Mouse (Mus musculus): Measurements from ENCODE around the gene Gnat3.
"Not testable (repeated sequence)": the region's sequence is repeated elsewhere in the genome, so short reads cannot be mapped to it uniquely, and the experiment has no call there.

The Gnat3 gene

DNA sequence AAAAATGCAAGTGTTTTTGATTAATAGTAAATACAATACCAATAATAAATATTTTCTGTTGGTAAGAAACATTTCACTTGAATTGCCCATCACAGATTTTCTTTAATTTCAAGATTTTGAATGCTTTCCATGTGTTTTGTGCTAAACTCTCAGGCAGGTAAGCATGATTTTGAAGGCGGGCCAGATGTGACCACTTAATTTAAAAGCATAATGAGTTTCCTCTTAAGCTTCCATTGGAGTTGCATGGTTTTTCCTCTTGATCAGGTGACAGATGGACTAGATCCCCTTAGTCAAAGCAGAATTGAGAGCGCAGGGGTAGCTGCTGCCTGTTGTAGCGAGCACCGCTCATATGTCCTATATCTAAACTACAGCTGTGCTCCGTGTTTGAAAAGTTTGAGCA is at the start of gene Gnat3:
Gene Gnat3, plus strand, starts transcription at position 301 of the 400 bp plus-strand sequence.
- no peak for DNase-seq

DNA sequence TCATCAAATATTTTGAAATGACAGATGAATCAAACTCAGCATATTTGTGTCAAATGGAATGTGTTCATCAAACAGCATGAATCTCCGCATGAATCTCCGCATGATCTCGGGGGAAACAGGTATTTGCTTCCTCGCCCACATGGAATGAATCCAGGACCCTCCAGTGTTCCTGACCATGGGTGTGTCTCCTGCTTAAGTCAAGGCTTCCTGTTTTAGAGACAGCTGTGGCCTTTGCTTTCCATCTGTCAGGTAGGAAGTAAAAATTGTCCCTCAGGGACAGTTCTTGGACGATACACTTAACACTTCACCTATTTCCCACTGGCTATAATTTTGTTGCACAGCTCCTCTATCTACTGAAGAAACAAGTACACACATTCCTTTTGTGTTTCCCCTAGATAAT is 43.4 kb upstream of the Gnat3 start:
- DNase-seq, result peak; percentile 56

DNA sequence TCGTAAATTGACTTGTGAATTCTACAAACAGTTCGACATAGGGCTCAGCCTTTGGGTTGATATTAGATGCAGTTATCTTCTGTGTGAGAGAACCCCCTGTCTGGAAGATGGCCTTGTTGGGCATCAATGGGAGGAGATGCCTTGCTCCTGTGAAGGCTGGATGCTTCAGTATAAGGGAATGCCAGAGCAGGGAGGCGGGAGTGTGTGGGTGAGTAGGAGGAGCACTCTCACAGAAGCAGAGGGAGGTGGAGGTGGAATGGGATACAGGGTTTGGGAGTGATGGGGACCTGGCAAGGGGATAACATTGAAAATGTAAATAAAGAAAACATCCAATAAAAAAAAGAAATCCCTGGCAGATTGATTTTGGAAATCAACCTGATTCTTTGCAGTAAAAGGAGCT is 38.7 kb upstream of the Gnat3 start:
- no peak for DNase-seq

DNA sequence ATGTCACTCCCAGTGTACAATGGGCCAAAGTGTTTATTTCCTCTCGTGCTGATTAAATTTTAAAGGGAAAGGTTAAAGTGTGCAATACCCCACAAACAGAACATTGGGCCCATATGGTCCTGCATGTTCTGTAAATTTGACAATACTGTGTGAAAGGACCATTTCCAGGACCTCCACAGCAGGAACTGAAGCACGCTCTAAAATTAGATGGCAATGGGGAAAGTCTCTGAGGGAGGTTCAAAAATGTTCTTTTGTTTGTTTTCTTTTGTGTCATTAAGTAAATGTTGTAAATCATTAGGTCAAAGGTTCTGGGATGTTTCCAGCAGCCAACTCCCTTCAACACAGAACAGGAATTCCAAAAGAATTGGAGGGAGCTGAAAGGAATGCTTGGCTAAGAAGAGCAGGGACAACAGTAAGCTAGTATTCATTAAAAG is 38.2 kb upstream of the Gnat3 start:
- peak; percentile 86 for DNase-seq

DNA sequence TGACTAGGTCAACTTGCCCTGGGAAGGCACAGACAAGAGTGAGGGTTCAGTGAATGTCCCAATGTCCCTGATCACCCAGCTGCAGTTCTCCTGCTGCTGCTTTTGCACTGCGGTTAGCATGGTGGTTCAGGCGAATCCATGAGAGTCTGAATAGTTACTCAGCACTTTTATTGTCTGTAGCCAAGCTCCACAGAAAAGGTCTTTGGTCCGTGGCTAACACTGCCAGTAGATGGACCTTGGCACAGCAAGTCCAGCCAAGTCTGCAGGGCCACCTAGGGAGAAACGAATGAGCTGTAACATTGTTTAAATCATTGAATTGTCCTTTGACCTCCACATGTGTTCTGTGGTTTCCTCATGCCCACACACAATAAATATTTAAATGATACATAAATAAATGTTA is 33.9 kb upstream of the Gnat3 start:
- DNase-seq, result peak; percentile 90

DNA sequence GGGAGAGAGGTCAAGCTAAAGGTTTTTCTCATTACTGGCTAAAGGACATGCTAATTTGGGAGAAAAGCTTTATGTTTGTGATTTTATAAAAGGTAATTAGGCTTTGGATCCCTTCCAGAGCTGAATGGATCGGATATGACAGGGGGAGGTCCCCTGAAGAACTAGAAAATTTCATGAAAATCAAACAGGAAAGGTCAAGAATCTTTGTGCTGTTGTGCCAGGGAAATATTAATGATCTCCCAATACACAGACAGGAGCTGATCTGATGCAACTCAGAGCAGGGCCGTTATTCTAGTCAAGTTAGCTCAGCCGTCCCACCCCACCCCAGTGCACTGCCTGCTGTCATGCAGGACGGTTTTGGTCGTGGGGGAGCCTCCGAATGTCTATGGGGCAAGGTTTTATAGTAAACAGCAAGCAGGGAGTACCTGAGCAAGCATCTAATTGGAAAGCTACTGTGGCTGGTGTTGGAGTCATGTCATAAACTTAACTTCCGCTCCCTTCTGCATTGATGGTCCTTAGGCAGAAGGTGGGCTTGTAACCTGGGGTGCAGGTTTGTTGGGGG is 33.3 kb upstream of the Gnat3 start:
- DNase-seq, result no peak

DNA sequence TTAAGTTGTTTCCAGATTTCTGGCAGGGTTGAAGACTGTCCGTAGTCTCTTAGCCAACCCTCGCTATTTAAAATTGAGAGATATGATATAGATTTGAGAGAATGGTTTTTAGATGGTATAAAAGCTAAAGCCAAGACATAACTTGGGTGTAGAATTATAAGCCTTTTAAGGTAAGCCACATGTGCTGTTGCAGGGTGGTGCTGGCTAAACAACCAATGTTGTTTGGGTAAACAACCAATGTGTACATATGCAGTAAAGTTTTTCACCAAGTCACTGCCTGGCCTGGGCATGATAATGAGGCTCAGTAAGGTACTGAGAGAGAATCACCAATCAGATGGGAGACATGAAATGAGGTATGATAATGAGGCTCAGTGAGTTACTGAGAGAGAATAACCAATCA is 30.8 kb upstream of the Gnat3 start:
- DNase-seq, result not testable (repeated sequence)

DNA sequence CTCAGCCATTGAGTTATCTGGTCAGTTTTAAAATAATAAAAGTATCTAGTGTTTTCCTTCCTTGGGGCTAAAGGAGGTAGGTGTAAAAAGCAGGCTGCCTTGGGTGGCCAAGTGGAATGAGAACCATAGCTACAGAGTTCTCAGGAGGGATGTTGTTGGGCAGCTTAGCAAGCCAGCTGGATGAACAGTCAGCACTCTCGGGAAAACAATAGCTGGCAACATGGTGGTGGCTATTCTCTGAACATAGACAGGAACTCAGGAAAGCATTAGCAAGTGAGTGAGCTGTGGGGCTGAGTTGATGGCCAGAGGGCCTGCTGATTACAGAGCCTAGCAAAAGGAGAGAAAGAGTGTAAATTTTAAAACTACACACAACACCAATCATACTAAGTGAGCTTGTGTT is 27.8 kb upstream of the Gnat3 start:
- no peak for DNase-seq

DNA sequence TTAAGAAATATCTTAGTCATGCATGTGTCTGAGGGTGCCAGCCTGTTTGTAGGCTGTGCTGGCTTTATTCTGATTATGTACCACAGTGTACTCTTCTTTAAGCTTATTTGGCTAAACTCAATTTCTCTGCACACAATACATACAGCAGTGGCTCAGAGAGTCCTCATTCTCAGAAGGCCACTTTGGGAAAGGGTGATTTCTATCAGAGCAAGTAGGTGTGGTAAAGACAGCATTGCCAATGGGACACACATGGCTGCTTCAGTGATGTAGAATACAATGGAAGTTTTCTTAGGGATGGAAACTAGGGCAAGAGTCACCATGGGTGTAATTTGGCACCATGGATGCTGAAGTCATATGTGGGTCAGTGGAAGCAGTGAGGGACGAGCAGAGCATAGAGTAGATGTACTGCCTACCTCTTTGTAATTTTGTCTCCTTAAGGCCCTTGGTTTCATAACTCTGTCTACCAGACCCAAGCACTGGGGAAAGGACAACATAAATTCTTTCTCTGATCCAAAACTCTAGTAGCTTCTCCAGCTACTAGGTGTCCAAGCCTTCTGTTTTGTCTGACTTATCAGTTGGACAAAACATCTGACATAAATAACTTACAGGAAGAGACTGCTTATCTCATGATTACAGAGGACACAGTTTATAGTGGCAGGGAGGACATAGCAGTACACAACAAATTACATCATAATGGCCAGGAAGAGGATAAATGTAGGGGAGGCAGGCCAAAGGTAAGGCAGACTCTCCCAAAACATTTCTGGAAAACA is 24.0 kb upstream of the Gnat3 start:
- no peak for DNase-seq

DNA sequence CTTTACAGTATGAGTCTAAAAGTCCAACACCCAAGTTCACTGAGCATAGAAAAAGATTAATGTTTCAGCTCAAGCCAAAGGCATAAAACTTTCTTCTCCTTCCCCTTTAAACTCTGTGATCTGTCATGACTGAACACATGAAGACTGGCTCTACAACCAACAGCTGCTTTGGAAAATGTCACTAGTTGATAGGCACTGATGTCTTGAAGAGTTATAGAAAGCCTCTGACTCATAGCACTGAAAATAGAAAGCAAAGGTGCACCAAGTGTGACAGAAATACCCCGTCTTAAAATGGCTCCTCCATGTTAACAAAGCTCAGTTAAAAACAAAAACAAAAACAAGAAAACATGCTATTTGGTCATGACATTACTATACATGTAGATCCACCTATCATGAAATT is 5.9 kb upstream of the Gnat3 start:
- DNase-seq, result peak; percentile 11

DNA sequence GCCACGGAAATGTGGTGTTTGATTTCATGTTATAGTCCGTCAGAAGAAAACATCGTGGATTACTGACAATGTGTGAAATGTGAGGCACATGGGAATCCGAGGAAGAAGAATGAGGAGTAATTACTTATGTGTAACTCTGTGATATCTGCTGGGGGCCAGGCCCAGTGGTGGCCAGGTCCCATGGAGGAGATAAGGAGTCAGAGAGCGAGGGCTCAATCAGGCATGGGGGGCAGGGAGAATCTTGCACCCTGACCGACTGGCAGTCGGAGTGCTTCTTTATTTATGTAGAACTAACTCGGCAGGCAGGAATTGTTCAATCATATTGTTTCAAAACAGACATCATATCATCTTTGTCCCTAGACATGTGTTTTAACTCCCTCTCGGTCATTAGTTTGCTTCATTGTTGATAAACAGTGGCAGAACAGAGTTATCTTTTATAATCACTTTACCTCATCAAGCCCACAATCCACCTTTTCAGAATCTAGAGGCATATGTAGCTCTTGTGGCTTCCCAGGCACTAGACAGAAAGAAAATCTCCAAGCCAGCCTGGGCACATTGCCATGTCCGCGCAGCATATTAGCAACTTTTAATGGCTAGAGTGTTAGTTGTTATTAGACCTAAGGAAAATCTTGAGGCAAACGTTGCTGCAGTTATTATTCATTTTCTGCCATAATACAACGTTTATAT is 7.5 kb downstream of the Gnat3 start:
- DNase-seq, result no peak

DNA sequence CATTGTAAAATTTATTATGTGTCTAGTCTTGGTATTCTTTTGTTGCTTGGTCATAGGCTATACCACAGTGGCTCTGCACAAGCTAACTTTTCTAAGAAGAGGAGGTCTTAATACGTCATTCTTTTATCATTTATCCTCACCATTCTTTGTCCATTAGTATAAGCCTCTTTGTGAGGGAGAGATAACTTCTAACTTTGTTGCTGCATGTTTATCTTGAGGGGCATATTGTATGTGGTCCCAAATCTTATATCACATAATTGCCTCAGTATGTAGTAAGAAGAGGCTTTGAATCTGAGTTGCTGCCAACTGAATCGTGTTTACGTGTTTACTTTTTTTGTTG is 8.0 kb downstream of the Gnat3 start:
- no peak for DNase-seq

DNA sequence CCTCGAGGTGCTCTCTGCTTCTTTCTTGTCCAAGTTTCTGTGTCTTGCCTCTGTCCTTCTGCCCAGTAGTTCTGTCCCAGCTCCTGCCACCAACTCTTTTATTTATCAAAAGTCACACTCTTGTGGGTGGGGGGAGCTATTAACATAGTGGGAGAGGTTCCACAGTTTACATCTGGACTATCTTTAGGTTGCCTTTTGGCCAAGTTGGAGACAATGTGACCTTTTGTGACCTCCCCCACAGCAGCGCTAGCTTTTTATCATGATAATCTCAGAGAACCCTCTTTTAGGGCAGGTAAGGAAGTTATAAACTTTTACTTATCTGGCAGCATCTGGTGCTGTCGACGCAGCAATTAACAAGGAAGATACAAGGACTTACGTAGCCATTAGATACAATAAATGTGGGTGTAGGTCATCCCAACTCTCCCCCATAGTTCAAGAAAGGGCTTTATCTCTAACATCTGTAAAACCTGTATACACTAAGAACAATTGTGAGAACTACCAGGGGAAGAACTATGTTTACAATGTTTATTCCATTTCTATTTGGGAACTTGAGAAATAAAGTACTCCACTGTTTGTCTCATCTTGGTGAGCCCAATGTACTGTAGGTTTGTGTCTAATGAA is 18.3 kb downstream of the Gnat3 start:
- DNase-seq, result no peak

DNA sequence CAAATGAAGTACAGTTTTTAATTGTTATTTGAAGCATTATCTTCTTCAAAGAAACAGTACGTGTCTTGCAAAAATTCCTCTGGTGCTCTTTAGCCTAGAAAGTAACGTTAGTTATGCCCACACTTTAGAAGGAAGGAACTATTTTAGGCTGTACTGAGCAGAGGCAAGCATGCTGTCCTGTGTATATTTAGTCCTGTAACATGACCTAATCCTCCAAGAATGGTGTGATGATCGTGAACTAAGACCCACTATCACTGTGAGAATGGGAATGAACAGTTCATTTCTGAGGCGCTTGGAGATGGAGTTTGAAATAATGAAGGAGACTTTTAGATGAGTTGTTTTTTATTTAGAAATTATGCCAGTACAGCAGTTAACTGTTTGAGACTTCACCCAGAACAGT is 20.4 kb downstream of the Gnat3 start:
- no peak for DNase-seq

DNA sequence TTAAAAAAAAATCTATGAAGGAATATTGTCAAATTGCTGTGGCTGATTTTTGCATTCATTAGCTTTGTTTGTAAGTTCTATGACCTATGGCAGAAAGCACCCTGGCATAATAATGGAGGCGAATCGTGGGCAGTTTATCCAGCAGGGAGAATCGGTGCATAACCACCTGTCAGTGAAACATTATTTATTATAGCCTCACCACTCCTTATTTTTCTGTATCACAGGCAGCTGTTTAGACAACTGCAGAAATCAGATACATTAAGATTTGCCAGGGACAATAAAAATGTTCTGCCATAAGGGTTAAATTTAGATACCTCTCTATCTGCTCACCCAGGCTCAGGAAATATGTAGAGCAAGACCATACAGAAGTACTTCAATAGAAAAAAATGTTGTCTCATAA is 22.2 kb downstream of the Gnat3 start:
- DNase-seq, result no peak

DNA sequence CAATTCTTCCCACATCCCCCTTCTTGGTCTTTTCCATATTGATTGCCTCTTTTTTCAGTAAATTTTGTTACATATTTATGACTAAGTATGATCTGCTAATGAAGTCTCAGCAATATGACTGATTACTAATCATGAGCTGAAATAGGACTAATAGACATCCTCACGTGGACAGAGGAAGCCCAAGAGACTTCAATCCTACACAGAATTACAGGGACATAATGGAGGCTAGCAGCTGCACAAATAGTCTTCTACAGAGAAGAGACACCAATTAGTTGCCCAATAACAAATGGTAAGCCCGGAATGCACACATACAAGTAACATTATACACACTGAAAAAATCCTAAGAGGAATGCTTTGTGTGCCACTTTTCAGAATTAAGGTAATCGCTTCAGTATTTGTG is 24.3 kb downstream of the Gnat3 start:
- DNase-seq, result no peak

DNA sequence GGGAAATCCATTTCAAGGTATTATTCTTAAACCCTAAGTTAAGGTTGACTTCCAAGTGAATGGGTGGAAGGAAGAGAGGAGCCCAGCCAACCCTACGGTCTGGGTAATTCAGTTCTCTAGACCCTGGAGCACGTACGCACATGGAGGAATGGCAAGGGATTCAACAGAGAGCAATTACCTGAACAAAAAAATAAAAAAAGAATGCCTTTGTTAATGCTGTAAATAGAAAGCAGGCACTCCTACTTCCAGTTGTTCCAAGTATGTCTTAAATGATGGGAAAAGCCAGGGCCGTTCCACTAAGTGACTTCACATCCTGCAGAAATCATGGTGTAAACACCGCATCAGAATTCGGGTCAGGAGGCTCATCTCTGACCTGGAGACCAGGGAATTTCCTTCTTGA is 28.3 kb downstream of the Gnat3 start:
- no peak for DNase-seq

DNA sequence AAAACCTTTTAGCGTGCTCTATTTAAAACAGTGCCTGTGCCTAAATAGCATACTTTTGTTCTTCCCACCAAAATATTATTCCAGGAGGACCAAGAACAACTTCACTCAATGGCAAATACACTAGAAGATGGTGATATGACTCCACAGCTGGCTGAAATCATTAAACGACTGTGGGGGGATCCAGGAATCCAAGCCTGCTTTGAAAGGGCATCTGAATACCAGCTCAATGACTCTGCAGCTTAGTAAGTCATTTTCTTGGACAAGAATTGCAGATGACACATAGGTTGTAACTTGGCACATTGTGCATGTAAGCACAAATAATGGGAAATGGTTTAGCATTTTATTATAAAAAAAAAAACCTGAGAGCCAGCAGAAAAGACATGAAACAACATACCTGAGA is 37.2 kb downstream of the Gnat3 start:
- no peak for DNase-seq

DNA sequence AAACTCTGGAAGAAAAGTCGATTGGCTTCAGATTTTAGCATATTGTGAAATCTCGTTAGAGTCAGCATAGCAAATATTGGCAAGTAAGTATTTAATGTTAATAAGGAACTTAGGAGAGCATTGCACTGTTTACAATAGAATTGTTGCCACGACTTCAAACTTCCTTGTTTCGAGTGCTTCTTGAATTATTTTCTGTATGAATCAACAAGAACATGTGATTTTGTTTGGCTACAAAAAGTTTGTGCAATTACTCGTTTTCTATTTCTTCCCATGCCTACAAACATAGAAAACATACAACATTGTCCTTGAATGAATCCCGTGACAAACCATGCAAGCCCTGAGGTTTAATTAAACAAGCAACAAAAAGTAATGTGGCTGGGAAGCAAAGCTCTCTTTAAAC is 37.8 kb downstream of the Gnat3 start:
- no peak for DNase-seq

DNA sequence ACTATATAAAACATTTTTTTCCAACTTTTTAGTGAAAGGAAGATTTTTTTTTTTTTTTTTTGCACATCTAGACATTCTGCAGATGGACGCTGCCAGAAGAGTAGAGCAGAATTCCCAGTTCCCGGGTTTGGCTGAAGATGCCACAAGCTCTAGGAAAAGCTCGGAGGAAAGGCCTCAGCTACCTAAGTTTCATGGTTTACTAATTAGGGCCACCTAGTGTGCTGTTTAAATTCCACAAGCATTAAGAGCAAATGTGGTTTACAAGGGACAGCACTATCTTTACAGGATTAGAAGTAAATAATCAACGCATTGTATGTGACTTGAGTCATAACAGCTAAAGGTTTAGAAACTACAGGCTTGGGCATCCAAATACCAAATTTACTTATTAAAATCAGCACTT is 39.3 kb downstream of the Gnat3 start:
- peak; percentile 34 for DNase-seq

DNA sequence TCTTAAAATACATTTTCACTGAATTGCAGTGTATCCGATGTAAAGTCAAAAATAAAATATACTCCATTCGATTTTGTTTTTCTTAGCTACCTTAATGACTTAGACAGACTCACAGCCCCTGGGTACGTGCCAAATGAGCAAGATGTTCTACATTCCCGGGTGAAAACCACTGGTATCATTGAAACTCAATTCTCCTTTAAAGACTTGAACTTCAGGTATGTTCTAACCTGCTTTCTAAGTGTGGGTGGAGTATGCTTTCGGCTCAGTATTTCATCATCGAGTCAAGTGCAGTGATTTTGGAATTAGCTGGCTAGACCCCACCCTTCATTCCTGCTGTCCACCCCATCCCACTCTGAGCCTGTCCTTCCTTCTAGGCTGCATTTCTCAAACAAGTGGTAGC is 41.3 kb downstream of the Gnat3 start:
- no peak for DNase-seq

DNA sequence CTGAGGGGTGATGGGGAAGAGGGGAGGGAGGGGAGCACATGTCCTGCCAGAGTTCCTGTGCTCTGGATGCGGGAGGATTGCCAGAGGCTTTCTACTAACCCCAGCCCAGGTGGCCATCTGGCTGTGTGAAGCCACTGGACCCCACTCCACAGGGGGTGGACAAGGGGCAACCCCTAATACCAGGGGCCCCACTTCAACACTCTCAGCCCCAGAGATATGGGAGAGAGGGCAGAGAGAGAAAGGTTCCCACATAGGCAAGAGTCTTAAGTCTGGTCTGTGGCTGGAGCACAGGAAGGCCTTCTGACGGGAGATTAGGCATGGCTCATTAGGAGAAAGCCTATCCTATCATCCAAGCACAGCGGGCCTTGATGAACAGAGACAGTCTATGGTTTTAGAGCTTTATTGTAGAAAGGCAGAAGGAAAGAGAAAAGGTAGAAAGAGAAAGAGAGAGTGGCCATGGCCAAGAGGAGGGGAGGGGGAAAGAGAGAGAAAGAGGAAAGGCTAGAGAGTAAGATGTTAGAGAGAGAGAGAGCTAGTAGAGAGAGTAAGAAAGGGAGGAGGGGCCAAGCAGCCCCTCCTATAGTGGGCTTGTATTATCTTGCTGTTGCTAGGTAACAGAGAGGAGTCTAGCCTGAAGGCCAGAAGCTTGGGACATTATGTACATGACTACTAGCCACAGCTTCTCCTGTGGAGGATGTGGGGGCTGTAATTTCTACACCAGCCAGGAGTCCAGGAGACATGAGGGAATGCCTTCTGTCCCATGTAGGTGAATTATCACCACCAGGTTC is 42.7 kb downstream of the Gnat3 start:
- DNase-seq, result no peak

DNA sequence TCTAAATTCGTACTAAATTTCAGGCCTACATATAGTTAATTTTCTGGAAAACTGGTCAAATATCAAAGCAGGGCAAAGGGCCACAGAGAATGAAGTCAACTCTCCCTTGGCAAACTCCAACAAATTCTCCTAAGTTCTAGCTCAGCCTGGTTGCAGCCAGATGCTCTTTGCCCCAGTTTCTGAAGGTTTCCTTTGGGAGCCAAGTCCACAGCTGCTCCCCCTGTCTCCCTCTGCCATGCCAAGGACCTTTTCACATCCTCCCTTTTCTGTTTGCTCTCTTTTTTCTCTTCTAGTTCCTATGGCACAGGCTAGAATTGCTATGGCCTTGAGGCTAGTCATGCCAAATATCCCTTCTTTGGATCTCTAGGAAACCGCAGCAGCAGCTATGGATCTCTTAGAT is 43.8 kb downstream of the Gnat3 start:
- peak; percentile 86 for DNase-seq

Measured in kidney, adult 9 months (tissue).